Mouse (Mus musculus) embryo, embryonic 10 days (tissue): Measurements from ENCODE around the gene Prlhr.
A peak's percentile ranks its signal among the peaks of the same experiment; 100 is the strongest.

ENCODE experiments used
- DNase-seq: peaks from one replicate; pipeline ENCODE4 v3.0.0-alpha.2; 2015; ENCODE audit warnings: low spot score

The Prlhr gene

DNA sequence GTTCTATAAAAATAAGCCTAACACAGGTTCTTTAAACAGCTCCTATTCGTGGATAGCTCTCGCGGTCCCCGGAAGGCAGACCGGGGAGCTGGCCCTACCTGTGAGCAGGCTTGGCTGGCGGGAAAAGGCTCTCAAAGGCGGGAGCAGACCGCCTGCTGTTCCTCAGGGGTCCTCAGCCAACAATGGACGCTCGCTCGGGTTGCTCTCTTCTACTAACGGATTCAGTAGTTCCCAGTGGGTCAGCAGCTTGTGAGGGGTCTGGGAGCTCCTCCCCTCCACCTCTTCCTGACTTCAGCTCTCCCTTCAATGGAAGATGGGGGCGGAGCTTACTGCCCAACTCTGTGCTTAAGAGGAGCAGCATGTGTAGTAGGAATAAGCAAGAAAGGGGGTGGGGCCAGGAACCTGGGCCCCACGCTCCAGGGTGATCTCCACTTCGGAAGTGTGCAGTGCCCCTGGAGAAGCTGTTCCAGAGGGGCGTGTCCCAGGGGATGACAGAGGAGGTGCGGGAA lies at the start of gene Prlhr:
Prlhr (minus strand) TSS at position 51 of the 509 bp plus-strand sequence.
- DNase-seq, result no peak

DNA sequence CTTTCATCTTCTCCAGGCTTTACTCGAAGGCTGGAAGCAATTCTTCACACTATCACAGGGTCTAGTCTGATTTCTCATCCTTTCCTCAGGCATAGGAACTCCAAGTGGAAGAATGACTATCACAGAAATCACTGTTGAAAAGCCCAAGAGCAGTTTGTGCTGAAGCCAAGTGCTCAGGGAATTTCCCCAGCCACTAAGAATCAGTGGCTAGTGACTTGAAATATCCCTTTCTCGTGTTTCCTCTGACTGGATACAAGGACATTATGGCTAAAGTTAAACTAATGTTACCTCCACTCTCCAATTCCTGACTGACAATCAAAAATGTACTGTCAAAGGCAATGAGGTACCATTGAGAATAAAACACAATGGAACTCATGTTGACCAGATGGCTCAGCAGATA lies 47.0 kb upstream of the Prlhr start:
- DNase-seq, result no peak

DNA sequence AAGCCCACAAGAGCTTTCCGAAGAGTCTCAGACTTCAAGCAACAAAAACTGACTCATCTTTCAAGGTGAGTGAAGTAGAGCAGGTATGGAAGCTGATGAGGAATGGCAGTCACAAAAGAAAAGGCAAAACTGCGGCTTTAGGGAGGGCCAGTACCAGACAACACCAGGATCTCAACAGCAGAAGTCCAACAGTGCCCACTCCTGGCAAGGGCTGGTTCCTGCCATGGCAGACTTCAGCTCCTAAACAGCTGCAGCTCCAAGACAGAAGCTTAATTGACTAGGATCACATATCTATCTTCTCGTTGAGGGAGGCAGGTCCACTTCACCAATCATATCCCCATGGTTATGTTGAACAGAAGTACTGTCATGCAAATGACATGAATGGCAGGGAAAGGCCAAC lies 45.3 kb upstream of the Prlhr start:
- DNase-seq, result peak; percentile 11

DNA sequence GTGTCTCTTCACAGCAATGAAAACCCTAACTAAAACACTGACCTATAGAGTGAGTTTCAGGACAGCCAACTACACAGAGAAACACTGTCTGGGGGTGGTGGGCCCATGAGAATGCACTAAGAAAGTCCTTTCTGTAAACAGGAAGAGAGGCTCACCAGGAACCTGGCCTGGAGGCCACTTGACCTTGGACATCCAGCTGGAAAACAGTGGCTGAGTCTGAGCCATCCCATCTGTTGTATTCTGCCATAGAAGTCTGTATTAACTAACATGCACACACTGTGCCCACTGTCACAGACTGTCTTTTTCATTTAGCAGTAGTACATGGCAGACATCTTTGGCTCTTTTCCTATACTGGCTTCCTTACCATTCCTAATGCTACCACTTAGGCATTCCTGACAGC lies 32.1 kb upstream of the Prlhr start:
- DNase-seq, result no peak

DNA sequence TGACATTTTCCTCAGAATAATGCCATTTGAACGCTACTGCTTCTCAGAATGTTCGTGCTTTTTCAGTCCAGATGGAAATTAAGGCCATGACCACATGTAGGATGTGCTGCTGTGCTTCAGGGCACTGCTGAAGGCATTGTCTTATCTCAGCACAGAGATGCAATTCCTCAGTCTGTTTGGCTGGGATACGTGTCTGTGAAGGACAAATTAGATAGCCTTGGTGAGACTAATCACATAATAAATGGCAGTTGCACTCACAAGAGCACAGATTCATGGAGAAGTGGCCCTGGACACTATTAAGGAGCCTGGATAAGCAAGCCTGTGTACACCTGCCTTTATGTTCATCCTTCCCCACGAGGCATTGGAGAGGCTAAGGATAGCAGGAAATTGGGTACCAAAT lies 29.1 kb upstream of the Prlhr start:
- no peak for DNase-seq

DNA sequence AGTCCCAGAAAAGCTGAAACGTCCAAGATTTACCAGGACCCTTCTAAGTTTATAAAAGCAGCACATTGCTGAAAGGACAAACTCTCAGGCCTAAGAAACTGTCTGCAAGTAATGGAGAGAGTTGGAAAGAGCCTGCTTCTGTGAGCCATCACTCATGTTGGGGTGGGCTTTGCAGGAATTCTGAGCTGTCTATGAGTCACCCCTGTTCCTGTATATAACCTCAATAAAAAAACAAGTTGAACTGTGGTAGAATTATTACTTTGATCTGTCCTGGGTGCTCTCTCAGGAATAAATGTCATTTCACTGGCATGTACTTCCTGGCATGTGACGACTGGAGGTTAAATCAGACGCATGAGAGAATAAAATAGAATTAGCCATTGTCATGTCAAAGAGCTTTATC lies 27.7 kb upstream of the Prlhr start:
- no peak for DNase-seq

DNA sequence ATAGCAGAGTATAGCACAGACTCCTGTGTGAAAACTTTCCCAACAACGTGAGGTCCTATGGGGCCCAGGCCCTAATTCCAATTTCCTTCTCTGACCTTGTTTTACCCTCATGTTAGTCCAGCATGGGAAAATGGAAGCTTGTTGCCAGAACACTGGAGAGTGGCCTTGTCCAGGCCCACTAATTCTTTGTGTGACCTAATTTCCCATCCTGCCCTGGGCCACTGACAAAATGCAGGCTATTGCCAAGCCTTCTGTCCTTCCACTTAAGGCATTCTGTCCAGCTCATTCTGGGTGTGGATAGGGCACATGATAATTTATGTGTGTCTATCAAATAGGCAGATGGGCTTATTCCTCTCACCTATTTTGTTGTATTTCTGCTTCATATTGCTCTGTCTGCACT lies 21.5 kb upstream of the Prlhr start:
- DNase-seq, result no peak

DNA sequence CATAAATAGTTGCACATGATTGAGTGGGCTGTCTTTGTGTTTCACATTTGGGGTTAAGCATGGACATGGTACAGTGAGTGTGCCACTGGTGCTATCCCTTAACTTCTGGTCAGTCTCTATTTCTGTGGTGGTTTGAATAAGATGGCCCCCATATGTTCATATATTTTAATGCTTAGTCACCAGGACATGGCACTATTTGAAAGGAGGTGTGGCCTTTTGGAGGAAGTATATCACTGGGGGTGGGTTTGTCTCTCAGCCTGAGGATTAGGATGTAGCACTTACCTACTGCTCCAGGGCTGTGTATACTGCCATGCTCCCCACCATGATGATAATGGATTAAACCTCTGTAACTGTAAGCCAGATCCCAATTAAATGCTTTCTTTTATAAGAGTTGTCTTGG lies 17.2 kb upstream of the Prlhr start:
- DNase-seq, result no peak

DNA sequence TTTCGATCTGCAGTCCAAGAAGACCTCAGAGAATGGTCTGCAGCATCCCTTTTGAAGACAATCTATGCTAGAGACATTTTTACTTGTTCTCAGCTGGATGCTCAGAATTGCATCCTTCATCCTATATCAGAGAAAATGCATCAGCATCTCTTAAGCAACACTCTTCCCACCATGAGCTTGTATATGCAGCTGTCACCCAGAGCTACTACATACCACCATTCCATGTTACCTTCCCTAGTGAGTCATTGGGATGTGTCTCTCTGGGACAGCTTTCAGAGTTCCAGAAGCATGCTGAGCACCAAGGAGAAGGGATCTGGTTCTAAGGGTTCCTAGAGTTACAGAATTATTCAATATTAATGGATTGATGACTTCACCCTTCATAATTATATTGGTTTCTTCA lies 10.8 kb upstream of the Prlhr start:
- DNase-seq, result no peak

DNA sequence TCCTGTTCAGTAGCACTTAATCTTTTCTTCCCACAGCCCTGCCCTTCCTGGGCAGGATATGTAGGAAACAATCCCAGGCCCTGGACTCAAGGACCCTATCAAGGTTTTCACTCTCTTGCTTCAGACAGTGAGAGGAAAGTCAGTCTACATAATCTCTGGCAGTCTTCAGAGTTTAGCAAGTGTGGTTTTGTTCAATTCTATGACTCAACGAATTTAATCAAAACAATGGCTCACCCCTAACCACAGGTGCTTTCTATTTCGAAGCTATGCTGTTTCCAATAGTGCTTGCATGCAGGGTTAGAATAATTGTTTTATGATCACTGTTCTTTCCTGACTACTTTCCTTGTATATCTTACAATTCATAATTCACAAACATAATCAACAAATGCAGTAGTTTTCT lies 9.7 kb upstream of the Prlhr start:
- DNase-seq, result no peak

DNA sequence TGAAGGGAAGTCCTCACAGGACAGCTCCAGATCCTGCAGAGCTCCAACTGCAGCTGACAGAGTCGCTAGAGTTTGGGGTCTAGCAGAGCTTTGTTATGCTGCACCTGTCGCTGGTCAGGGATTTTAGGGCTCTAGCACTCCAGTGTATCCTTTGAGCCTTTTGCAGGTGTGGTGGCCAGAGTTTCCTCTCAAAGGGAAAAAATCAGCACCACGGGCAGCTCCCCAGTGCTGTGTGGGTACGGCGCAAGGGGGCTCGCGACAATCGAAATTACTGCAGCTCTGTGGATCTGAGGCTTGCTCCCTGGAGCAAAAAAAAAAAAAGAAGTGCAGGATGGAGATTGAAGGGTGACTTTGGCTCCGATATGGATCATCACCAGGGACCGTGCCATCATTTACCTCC lies 742 bp upstream of the Prlhr start:
- DNase-seq, result peak; percentile 83

DNA sequence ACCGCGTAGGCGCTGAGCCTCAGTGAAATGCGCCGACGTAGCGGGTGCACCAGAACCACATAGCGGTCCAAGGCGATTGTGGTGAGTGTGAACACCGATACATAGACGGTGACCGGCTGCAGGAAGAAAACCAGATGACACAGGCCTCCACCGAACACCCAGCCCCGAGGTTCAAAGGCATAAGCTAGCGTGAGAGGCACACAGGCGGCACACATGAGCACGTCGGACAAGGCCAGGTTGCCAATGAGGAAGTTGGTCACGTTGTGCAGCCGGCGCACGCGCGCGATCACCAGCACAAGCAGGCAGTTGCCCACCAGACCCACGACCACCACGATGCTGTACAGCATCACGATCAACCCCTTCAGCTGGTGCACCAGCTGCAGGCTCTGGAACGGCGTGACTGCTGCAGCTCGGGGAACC lies 506 bp downstream of the Prlhr start:
- peak; percentile 8 for DNase-seq

DNA sequence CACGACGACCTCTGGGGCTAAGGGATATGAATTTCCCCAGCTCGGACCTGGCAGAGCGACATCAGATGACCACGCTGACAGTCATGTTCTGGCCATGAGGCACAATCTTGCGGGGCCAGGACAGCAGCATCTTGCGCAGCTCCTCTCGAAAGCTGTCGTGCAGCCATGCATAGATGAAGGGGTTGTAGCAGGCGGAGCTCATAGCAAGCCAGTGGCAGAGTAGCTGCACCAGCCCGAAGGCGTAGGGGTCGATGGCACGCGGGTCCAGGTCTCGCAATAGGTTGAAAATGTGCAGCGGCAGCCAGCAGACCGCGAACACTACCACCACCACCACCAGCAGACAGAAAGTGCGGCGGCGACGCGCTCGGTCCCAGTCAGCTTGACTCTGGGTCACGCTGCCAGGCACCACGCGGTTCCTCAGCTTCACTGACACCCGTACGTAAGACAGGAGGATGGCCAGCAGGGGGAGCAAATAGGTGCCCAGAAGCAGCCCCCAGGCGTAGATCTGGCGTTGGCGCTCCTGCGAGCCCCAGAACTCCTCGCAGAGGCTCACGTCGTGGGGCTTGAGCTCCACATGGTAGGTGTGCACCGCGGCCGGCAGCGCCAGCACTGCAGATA lies 1.0 kb downstream of the Prlhr start:
- peak; percentile 88 for DNase-seq

DNA sequence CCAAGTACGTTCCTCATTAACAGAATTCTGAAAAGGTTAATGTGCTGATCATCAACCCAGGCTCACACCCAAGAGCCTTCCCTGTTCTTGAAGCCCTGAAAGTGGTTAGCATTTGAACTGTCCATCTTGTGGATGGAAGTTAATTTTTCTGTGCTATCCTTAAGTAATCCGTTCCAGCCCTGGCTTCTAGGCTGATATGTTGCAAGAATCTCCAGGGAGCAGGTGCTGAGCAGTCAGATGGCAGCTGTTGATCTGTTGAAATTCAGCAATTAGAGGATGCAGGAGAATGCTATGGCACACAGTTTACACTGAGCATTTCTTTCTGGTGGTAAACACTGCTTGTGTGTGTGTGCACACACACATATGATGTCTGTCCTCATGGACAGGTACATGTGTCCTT lies 2.4 kb downstream of the Prlhr start:
- DNase-seq, result no peak

DNA sequence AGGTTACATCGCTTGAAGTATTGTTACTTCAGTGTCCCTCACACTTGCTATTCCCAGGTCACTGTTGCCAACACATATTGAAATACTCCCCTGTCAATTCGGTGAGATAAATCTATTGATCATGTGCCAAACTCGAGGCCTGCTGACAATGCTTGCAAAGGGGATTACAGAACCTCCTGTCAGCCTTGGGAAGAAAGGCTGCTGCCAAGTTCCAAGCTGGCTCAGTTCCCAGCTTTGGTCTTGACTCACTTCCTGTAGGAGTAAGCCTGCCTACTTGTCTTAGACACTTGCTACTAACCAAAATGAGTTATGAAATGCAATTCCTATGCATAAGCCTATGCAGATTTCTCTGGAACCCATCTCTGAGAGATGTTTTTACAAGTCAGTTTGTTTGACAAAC lies 4.2 kb downstream of the Prlhr start:
- no peak for DNase-seq

DNA sequence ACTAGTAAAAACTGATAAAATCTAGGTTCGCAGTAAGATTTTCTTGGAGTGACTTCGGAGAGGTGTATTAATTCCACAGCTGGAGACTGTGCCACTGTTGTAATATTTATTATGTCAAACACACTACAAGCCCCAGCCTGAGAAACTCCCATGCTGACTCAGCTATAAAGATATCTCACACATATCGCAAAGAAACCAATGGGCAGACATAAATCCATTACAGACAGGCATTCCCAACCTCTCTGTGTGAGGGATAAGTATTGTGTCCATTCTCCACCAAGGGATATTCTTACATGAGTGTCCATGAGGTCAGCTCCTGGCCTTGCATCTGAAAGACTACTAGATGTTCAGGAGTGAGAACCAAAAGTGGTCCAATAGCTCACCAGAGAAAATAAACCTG lies 4.7 kb downstream of the Prlhr start:
- DNase-seq, result no peak

DNA sequence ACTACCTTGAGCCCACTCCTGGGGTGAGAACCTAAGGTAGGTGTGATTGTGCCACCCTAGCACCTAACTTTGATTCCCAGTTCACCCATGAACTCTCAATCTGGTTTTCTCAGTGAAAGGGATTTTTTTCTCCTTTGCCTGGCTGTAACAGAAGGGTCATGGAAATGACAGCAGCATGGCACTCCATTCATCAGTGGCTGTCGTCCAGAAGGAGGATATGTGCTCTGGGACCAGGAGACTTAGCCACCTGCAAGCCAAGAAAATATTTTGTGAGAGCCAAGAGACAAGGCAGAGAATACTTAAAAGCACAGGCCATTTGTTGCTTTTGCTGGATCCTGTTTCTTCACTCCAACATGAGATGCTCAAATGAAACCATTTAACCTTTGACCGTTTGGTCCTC lies 6.6 kb downstream of the Prlhr start:
- no peak for DNase-seq

DNA sequence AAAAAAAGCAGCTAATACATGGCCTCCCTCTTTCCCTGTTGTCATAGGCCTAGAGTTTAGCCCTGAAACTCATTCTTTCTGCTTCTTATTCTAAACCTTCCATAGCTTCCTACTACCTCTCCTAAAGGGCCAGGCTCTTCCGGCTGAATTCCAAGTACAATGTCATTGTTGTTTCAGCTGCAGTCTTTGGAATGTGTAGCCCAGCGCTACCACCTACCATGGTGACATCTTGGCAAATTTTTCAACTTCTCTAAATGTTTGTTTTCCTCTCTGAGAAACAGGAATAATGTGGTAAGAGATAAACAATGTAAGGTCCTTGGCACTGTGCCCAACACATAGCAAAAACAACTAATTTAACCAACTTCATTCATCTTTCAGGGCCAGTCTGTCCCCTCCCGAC lies 8.4 kb downstream of the Prlhr start:
- peak; percentile 21 for DNase-seq

DNA sequence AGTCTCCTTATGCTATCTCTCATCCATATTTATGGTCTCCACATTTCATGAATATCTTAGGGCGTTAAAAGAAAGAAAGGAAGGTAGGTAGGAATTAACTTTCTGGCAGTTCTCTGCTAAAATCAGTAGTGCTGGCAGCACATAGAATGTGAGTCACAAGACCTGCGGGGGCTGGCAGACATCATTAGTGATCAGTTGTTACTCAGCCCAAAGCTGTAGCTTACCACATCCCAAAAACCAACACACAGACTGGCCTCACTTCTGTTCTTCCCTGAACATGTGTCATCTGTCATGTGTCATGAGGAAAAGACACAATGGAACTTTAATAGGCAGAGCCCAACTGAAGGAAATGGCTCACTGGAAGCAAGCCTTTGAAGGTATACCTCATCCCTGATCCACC lies 9.0 kb downstream of the Prlhr start:
- no peak for DNase-seq

DNA sequence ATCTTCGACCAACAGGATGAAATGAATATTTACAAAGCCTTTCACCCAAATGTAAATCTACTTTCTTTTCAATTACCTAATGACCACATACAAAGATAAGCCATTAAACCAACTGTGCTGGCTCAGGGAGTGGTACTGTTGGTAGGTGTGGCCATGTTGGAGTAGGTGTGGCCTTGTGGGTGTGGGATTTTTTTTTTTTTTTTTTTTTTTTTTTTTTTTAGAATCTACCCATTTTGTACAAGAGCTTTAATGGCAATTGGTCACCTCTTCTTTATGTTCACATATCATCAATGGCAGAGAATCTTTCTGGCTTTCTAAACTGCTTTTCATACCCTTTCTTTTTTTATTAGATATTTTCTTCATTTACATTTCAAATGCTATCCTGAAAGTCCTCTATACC lies 12.3 kb downstream of the Prlhr start:
- DNase-seq, result no peak

DNA sequence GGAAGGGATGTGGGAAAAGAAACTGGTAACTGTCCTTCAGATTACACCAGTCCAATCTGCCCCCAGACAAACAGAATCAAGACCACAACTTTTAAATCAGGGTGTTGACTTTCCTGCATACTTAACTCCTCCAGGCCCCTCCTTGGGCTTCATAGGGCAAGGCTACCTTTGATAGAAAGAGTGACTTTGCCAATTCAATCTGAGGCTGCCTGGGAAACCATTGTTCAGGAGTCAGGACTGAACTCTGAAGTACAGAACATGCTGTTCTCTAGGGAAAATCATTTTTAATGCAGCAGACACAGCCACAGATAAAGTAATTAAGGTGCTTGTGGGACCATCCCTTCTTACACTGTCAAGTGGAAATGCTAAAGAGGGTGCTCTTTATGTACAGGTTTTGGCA lies 27.6 kb downstream of the Prlhr start:
- DNase-seq, result no peak

DNA sequence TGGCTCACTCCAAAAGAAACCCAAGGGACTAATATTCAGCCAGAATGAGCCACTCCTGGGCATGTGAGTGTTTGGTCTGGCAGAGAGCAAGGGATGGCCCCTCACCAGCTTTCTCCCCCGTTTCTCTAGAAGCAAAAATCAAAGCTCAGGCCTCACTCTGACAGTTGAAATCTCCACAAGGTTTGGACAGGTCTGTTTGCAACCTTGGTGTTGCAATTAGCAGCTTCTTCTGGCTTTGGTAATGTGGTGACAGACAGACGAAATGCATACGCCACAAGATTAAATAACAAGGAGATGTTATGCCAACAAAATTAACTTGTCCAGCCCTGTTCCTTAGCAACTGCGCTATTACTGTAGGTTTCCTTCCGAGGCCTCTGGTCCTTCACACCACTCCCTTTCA lies 28.0 kb downstream of the Prlhr start:
- DNase-seq, result no peak

DNA sequence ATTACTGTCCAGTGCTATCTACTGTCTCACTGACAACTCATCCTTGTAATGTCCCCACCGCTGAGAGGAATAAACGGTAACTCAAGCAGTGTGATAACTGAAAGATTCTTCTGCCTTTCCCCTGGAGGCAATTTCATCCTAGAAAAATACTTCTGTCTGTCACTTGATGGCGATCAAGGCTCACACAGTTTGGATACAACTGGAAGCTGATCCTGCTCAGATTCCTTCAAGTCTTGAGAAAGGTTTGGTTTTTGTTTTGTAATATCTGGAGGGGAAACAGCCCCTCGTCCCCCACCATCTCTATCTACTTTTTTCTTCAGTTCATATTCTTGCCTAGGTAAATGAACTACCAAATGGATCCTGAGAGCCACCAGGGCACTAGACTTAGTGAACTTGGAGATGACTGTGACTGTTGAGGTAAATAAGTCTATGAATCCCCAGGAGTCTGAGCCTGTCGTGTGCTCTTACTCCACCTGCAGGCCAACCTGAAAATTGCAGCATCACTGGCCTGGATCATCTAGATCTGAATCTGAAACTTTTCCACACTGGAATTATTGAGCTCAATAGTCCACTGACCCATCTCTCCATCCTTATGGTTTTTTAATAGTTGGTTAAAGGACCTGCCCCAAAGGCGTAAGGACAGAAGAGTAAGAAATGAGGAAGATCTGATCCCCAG lies 30.4 kb downstream of the Prlhr start:
- peak; percentile 71 for DNase-seq
